Mouse (Mus musculus): ENCODE data around the gene Dus3l.
A peak's percentile ranks its signal among the peaks of the same experiment; 100 is the strongest.

Dus3l gene

GRCm38 (mm10) chr17:56792588-56792987 is 28.0 kb downstream of the Dus3l start:
- no peak for DNase-seq

GRCm38 (mm10) chr17:56793614-56794319 is 29.2 kb downstream of the Dus3l start:
- no peak for DNase-seq

- DNase-seq, result no peak
These were observed 34.7 kb downstream of the Dus3l start for GRCm38 (mm10) chr17:56799276-56799675.

- no peak for DNase-seq
These were observed 37.5 kb downstream of the Dus3l start for GRCm38 (mm10) chr17:56802065-56802464.

- no peak for DNase-seq
These were observed 40.4 kb downstream of the Dus3l start for GRCm38 (mm10) chr17:56804952-56805351.

- no peak for DNase-seq
These were observed 41.2 kb downstream of the Dus3l start for GRCm38 (mm10) chr17:56805784-56806183.

- peak; percentile 80 to 81 for DNase-seq
These were observed 44.0 kb downstream of the Dus3l start for GRCm38 (mm10) chr17:56808518-56808917.

- peak; percentile 56 to 63 for DNase-seq
These were observed 45.7 kb downstream of the Dus3l start for GRCm38 (mm10) chr17:56810245-56810644.

GRCm38 (mm10) chr17:56814316-56815056 is 49.9 kb downstream of the Dus3l start:
- peak in 1 of 2 experiments; percentile 23 for DNase-seq

- no peak for DNase-seq
These were observed 50.4 kb downstream of the Dus3l start for GRCm38 (mm10) chr17:56815057-56815345.

GRCm38 (mm10) chr17:56818067-56818636 is 53.6 kb downstream of the Dus3l start:
- no peak for DNase-seq

- no peak for DNase-seq
These were observed 54.5 kb downstream of the Dus3l start for GRCm38 (mm10) chr17:56819032-56819545.

All from cerebellum, adult 18-20 months (tissue).